Mouse (Mus musculus) G1E (cell line): ENCODE data around the gene Srrm2.
"Not testable (repeated sequence)": the region's sequence is repeated elsewhere in the genome, so short reads cannot be mapped to it uniquely, and the experiment has no call there.

ENCODE experiments used
- CTCF ChIP-seq: IDR thresholded peaks from 2 replicates; pipeline ENCODE4 v1.5.1; 2012; ENCODE audit warnings: low read depth, low read length, inconsistent platforms, mixed read lengths
- GATA1 ChIP-seq: IDR thresholded peaks from 2 replicates; pipeline ENCODE4 v1.6.1; 2012; ENCODE audit warnings: borderline replicate concordance, low read length, inconsistent platforms, mixed read lengths
- POLR2AphosphoS5 ChIP-seq: IDR thresholded peaks from 2 replicates; pipeline ENCODE4 v1.6.1; 2012; ENCODE audit warnings: low read depth, low read length, inconsistent platforms; ENCODE audit not compliant: insufficient replicate concordance
- TAL1 ChIP-seq: conservative IDR thresholded peaks from 2 replicates; pipeline ENCODE4 v1.6.1; 2012; ENCODE audit warnings: low read depth, low read length, inconsistent platforms, mixed read lengths

DNA sequence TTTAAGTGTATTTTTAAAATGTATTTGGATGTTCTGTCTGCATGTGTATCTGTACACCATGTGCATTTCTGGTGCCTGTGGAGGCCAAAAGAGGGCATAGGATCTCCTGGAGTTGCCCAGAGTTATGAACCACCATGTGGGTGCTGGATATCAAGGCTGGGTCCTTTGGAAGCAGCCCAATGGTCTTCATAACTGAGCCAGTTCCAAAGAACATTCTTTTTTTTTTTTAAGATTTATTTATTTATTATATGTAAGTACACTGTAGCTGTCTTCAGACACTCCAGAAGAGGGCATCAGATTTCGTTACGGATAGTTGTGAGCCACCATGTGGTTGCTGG is 18.1 kb upstream of the Srrm2 start:
- not testable (repeated sequence) for TF ChIP-seq POLR2AphosphoS5, CTCF, GATA1, TAL1
